Mouse (Mus musculus) small intestine, adult 2 months (tissue): Measurements from ENCODE around the gene Ugt1a8.

ENCODE experiments used
- CTCF ChIP-seq: fragments of 200-500 bp; IDR thresholded peaks from 2 replicates; pipeline ENCODE4 v1.5.1; 2012; ENCODE audit warnings: low read depth, mild to moderate bottlenecking, control low read depth, inconsistent platforms, low read length, moderate library complexity, mixed read lengths; ENCODE audit not compliant: insufficient replicate concordance, insufficient read length; ENCODE audit errors: extremely low read depth
- POLR2A ChIP-seq: fragments of 200-500 bp; IDR thresholded peaks from 2 replicates; pipeline ENCODE4 v1.6.1; 2012; ENCODE audit warnings: low read depth, mild to moderate bottlenecking, control low read depth, inconsistent platforms, low read length, moderate library complexity

DNA sequence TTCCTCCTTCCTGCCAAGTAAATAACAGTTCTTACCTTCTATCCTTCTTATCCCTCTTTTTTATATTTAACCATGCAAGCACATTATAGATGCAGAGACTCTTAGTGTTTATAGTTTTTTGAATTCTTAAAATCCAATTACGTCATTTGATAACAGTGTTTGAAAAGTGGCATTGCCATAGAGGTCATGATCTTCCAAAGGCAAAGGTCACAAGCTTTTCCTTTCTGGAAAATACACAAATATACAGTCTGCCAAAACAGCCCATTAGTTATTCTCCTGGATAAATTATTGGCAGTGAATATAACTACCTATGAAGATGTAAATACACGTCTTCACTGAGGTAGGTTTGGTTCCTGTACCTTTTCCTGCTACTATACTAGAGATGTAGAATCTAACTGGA lies 13.1 kb upstream of the Ugt1a8 start:
- TF ChIP-seq CTCF: no peak
- no peak for TF ChIP-seq POLR2A
